In the genomic region with DNA sequence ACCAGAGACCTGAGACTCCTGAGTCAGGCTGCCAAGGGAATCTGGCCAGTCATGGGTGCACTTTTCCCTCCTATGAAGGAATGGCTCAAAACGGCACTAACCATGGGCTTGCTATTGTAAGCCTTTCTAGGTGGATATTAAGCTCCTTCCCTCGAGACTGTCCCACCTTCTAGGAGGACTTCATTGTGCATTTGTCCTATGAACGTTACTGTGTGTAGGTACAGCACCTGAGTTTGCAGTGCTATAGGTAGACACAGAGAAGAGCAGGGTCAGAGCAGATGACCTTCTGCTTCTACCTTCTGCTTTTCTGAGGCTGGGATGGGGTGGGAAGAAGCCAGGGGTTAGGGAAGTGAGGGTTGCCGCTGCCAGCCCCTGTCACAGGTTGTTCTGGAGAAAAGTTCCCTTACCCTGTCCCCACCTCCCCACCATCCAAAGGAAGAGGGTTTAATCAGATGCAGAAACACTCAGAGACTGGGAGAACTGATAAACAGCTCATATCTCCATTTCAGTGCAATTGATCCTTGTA, we compare ENCODE assay signal across 12 mouse cellular contexts.
DNase-seq lines count a peak whose midpoint lies in the region; ATAC-seq and TF ChIP-seq lines count a peak whose summit lies in the region.
"Had no signal": no experiment of that assay in that cellular context is flagged by ENCODE, and none has a peak within 500 bp of the region (broad histone marks: within the 10 kb centered on the region; RNA-seq: fewer than 3 reads in every experiment).

No protein-coding gene starts in this region.

- ATAC-seq in liver, embryonic 11.5 days (replicated peaks; ENCODE audit: low FRiP score), result no peak
- ATAC-seq in common myeloid progenitor, adult 5-6 weeks (replicated peaks; ENCODE audit: low read depth, poor library complexity, severe bottlenecking), result 0 out of 2 replicates have a peak, but pooled peaks have one; percentile 23
- 0 out of 2 replicates have a peak, but pooled peaks have one; percentile 19 for ATAC-seq in megakaryocyte progenitor cell, adult 5-6 weeks (replicated peaks; ENCODE audit: poor library complexity)

- no peak for TF ChIP-seq CTCF in heart, adult 2 months (IDR thresholded peaks at IDR 0.05)
- TF ChIP-seq CTCF in liver, adult 2 months (IDR thresholded peaks at IDR 0.05; ENCODE audit: low read depth, low read length), result no peak

- H3K36me3 ChIP-seq in heart, adult 2 months (ENCODE audit: control insufficient read depth, insufficient read depth, low read length), result peaks cover 9% of the 10 kb centered on the region
- no peaks in the 10 kb centered on the region for H3K36me3 ChIP-seq in liver, adult 2 months (ENCODE audit: control insufficient read depth, insufficient read depth, low read length)
- H3K36me3 ChIP-seq in liver, embryonic 11.5 days (ENCODE audit: control insufficient read depth, insufficient read depth, low read length), result no peaks in the 10 kb centered on the region
- H3K36me3 ChIP-seq: limb, embryonic 13.5 days; neural tube, embryonic 12.5 days had no signal

- TF ChIP-seq POLR2A in heart, adult 2 months (IDR thresholded peaks at IDR 0.05; ENCODE audit: insufficient read depth, low read depth, low read length), result no peak
- no peak for TF ChIP-seq POLR2A in liver, adult 2 months (IDR thresholded peaks at IDR 0.05; ENCODE audit: extremely low read depth, insufficient read depth, low read length)

- H3K9ac ChIP-seq in heart, adult 2 months (ENCODE audit: low read depth, low read length), result peak overlapping the region; percentile 12; the same call in 1 of the 2 replicates
- no peak overlapping the region for H3K9ac ChIP-seq in liver, adult 2 months (ENCODE audit: low read depth, low read length)
- H3K9ac ChIP-seq in liver, embryonic 11.5 days (ENCODE audit: low read depth, low read length), result no peak overlapping the region
- H3K9ac ChIP-seq: limb, embryonic 13.5 days; neural tube, embryonic 12.5 days had no signal

- 71% methylated on average over 4 of the region's 4 CpGs for WGBS in heart, adult 2 months
- WGBS in liver, adult 2 months, result 81% methylated on average over 4 of the region's 4 CpGs
- 60% methylated on average over 4 of the region's 4 CpGs for WGBS in liver, embryonic 11.5 days

- peak overlapping the region; percentile 66 for H3K27ac ChIP-seq in heart, adult 2 months
- peak overlapping the region; percentile 58 for H3K27ac ChIP-seq in liver, adult 2 months (replicated peaks; ENCODE audit: insufficient read depth, low read depth, low read length)
- H3K27ac ChIP-seq in liver, embryonic 11.5 days (ENCODE audit: low read depth, low read length), result no peak overlapping the region
- H3K27ac ChIP-seq: neural tube, embryonic 12.5 days had no signal

- peaks cover 11% of the 10 kb centered on the region for H3K4me1 ChIP-seq in heart, adult 2 months (ENCODE audit: control insufficient read depth, insufficient read depth, low read length)
- peaks cover 5% of the 10 kb centered on the region for H3K4me1 ChIP-seq in liver, adult 2 months (ENCODE audit: control insufficient read depth, insufficient read depth, low read length)
- peaks cover 16% of the 10 kb centered on the region for H3K4me1 ChIP-seq in liver, embryonic 11.5 days (replicated peaks; ENCODE audit: control insufficient read depth, insufficient read depth, low read length)

- no peaks in the 10 kb centered on the region for H3K9me3 ChIP-seq in liver, embryonic 11.5 days (ENCODE audit: control insufficient read depth, low read length)
- H3K9me3 ChIP-seq: limb, embryonic 13.5 days; neural tube, embryonic 12.5 days had no signal

- no peak for TF ChIP-seq EP300 in heart, adult 2 months (IDR thresholded peaks at IDR 0.05; ENCODE audit: insufficient read depth, low read depth, low read length)

- no peaks in the 10 kb centered on the region for H3K27me3 ChIP-seq in heart, adult 2 months (ENCODE audit: control insufficient read depth, insufficient read depth, low read length)
- no peaks in the 10 kb centered on the region for H3K27me3 ChIP-seq in liver, adult 2 months (ENCODE audit: control insufficient read depth, insufficient read depth, low read length)
- H3K27me3 ChIP-seq in liver, embryonic 11.5 days (replicated peaks; ENCODE audit: control insufficient read depth, insufficient read depth, low read length), result no peaks in the 10 kb centered on the region
- H3K27me3 ChIP-seq: limb, embryonic 13.5 days; neural tube, embryonic 12.5 days had no signal

- no peaks in the 10 kb centered on the region for H3K79me2 ChIP-seq in heart, adult 2 months (replicated peaks; ENCODE audit: control insufficient read depth, insufficient read depth, low read length)
- no peaks in the 10 kb centered on the region for H3K79me2 ChIP-seq in liver, adult 2 months (ENCODE audit: control insufficient read depth, insufficient read depth, low read length)

- no peak for DNase-seq in heart, adult 2 months
- DNase-seq in heart, postnatal 25 days (ENCODE audit: low spot score), result no peak
- DNase-seq in liver, adult 2 months (ENCODE audit: extremely low read depth, low read depth, low spot score), result no peak
- DNase-seq in liver, embryonic 11.5 days (ENCODE audit: low spot score), result no peak
- DNase-seq in frontal cortex, postnatal 10 days (ENCODE audit: low spot score in 2 of 2), result no peak
- DNase-seq in urinary bladder, postnatal 14 days (ENCODE audit: low spot score), result no peak
- DNase-seq: kidney, adult 9 months had no signal

- no peak overlapping the region for H3K4me2 ChIP-seq in liver, embryonic 11.5 days
- H3K4me2 ChIP-seq: limb, embryonic 13.5 days; neural tube, embryonic 12.5 days had no signal

- no peak overlapping the region for H3K4me3 ChIP-seq in heart, adult 2 months
- no peak overlapping the region for H3K4me3 ChIP-seq in liver, adult 2 months (ENCODE audit: insufficient read depth, low read depth, low read length)
- H3K4me3 ChIP-seq in liver, embryonic 11.5 days (ENCODE audit: low read depth, low read length), result no peak overlapping the region
- H3K4me3 ChIP-seq: erythroblast, embryonic 14.5 days; limb, embryonic 13.5 days; neural tube, embryonic 12.5 days had no signal

- intact Hi-C loops in heart, adult 2 months (cut with DNase I), result no loop called here
- intact Hi-C loops in heart, postnatal 25 days (cut with DNase I), result no loop called here
